In the genomic region with DNA sequence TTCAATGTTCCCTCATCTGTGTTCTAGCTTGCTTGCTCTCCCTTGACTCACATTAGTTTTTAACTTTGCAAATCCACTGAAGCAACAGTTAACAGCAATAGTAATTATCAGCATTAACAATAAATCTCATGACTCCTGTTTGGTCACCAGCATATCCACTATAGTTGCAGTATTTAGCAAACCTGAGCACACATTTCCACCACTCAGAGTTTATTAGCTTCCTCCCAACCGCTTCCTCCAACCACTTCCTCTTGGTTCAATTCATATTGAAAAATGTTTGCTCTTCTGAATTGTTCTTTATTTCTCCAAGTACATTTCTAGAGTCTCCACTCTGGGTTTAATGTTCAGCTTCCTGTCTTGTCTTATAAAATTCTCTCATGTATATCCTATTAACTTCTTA, we compare ENCODE assay signal across 17 mouse cellular contexts.
DNase-seq lines count a peak whose midpoint lies in the region; ATAC-seq lines count a peak whose summit lies in the region.
"Had no signal": no experiment of that assay in that cellular context is flagged by ENCODE, and none has a peak within 500 bp of the region (broad histone marks: within the 10 kb centered on the region; RNA-seq: fewer than 3 reads in every experiment).

No protein-coding gene starts in this region.

- peak; percentile 53 for DNase-seq in 416B (ENCODE audit: low read depth)
- no peak for DNase-seq in gastrocnemius, postnatal 36 days
- DNase-seq in heart, adult 9 months (ENCODE audit: low spot score in 2 of 2): no peak
- DNase-seq: adrenal gland, adult 2 months; adrenal gland, postnatal 10 days; adrenal gland, postnatal 25 days; cerebellum, adult 11 months; cerebellum, adult 18-20 months; cerebellum, adult 8-10 months; cerebellum, adult 9-11 months; cerebellum, postnatal 14 days; cerebellum, postnatal 36 days; embryo, embryonic 11 days had no signal

- peak; percentile 52; the same call in 1 of the 2 replicates for ATAC-seq in granulocyte monocyte progenitor cell, adult 5-6 weeks (replicated peaks; ENCODE audit: poor library complexity, severe bottlenecking)
- peak; percentile 66 for ATAC-seq in megakaryocyte progenitor cell, adult 5-6 weeks (replicated peaks; ENCODE audit: poor library complexity)
- ATAC-seq: forebrain, embryonic 14.5 days; forebrain, embryonic 16.5 days had no signal

- intact Hi-C loops in gastrocnemius, postnatal 36 days (cut with DNase I): no loop called here
